Mouse (Mus musculus) stomach, postnatal 0 days (tissue): ENCODE measurements around the gene Gm45753.

Source experiments
- CTCF ChIP-seq: IDR thresholded peaks from 2 replicates; pipeline ENCODE4 v1.5.1; 2016; ENCODE audit warnings: antibody characterized with exemption, low read depth, mild to moderate bottlenecking, moderate library complexity
- EP300 ChIP-seq: optimal IDR thresholded peaks from 2 replicates; pipeline ENCODE3; 2016; ENCODE audit warnings: antibody characterized with exemption

GRCm38 (mm10) chr8:45291790-45292189 is 16.5 kb downstream of the Gm45753 start:
- TF ChIP-seq CTCF = no peak
- no peak for TF ChIP-seq EP300
